Mouse (Mus musculus) intestine, postnatal 0 days (tissue): ENCODE measurements around the gene Nudt1. TPM values are rescaled to one million over a fixed set of nuclear protein-coding genes. Genes with fewer than 3 reads are reported as not detected.

Experiments
- ATAC-seq: fragments of 200-750 bp; cut with Nextera tagmentation; 2 replicates; pipeline ENCODE4 v1.8.0; 2017; ENCODE audit warnings: mild to moderate bottlenecking, moderate TSS enrichment, moderate library complexity
- H3K27ac ChIP-seq: fragments of 300-500 bp; sonication (generic); 2 replicates; pipeline ENCODE4 v1.5.1; 2014; ENCODE audit warnings: mild to moderate bottlenecking, low read depth, low read length, moderate library complexity
- H3K27me3 ChIP-seq: fragments of 300-500 bp; sonication (generic); replicated peaks from 2 replicates; pipeline ENCODE4 v1.6.1; 2014; ENCODE audit warnings: low read length, mixed read lengths; ENCODE audit not compliant: control insufficient read depth, insufficient read depth
- H3K36me3 ChIP-seq: fragments of 300-500 bp; sonication (generic); 2 replicates; pipeline ENCODE4 v1.6.1; 2014; ENCODE audit warnings: mild to moderate bottlenecking, moderate library complexity; ENCODE audit not compliant: control insufficient read depth, insufficient read depth
- H3K4me1 ChIP-seq: fragments of 300-500 bp; sonication (generic); replicated peaks from 2 replicates; pipeline ENCODE4 v1.6.1; 2014; ENCODE audit warnings: antibody characterized with exemption, low read length, mixed read lengths; ENCODE audit not compliant: control insufficient read depth, insufficient read depth
- H3K4me2 ChIP-seq: fragments of 300-500 bp; sonication (generic); replicated peaks from 2 replicates; pipeline ENCODE4 v1.6.1; 2014; ENCODE audit warnings: low read depth, mild to moderate bottlenecking, moderate library complexity
- H3K4me3 ChIP-seq: fragments of 300-500 bp; sonication (generic); 2 replicates; pipeline ENCODE4 v1.5.1; 2014; ENCODE audit warnings: low read depth, low read length
- H3K9ac ChIP-seq: fragments of 300-500 bp; sonication (generic); 2 replicates; pipeline ENCODE4 v1.6.1; 2014; ENCODE audit warnings: mild to moderate bottlenecking, low read depth, low read length
- H3K9me3 ChIP-seq: fragments of 300-500 bp; sonication (generic); 2 replicates; pipeline ENCODE4 v1.6.1; 2016; ENCODE audit warnings: mixed run types; ENCODE audit not compliant: control insufficient read depth
- CTCF ChIP-seq: sonication (generic); IDR thresholded peaks from 2 replicates; pipeline ENCODE4 v1.5.1; 2016; ENCODE audit warnings: low read depth, mild to moderate bottlenecking, control low read depth, antibody characterized with exemption, moderate library complexity
- WGBS: fragments of 180-500 bp; shearing (Covaris S2); extraction: QIAGEN DNeasy Blood & Tissue Kit; methylation state at CpG from one replicate; pipeline ENCODE4 v1.1.7; 2014; 5-methylcytosine and 5-hydroxymethylcytosine counted together
- polyA plus RNA-seq: library from polyadenylated mRNA; unstranded; fragments of >200 nt; fragmentation: Nextera tagmentation; extraction: Ambion mirVana; gene quantifications from 2 replicates; pipeline ENCODE4 v1.2.1, GENCODE M21; 2015

Gene Nudt1
- polyA plus RNA-seq, 1 experiment from 2014 or later = 28.9 TPM

- no peak for ATAC-seq
- Histone ChIP-seq H3K36me3 (0 out of 2 replicates have a peak, but pooled peaks cover 4% of the 10 kb centered on the region), H3K9me3 (no peaks in the 10 kb centered on the region), H3K27ac (no peak overlapping the region), H3K4me3 (no peak overlapping the region), H3K4me2 (no peak overlapping the region), H3K4me1 (no peaks in the 10 kb centered on the region), H3K27me3 (no peaks in the 10 kb centered on the region), H3K9ac (no peak overlapping the region)
- 49% methylated on average over 4 of the region's 4 CpGs for WGBS
- no peak for TF ChIP-seq CTCF
Measured at GRCm38 (mm10) chr5:140375249-140375829, 53.9 kb downstream of the Nudt1 start.

GRCm38 (mm10) chr5:140378121-140378853 is 56.8 kb downstream of the Nudt1 start:
- WGBS = 91% methylated on average over 6 of the region's 6 CpGs
- Histone ChIP-seq H3K9me3 (no peaks in the 10 kb centered on the region), H3K4me2 (no peak overlapping the region), H3K4me3 (no peak overlapping the region), H3K27me3 (no peaks in the 10 kb centered on the region), H3K36me3 (0 out of 2 replicates have a peak, but pooled peaks cover 4% of the 10 kb centered on the region), H3K4me1 (no peaks in the 10 kb centered on the region), H3K27ac (no peak overlapping the region), H3K9ac (no peak overlapping the region)
- no peak for TF ChIP-seq CTCF
- ATAC-seq = no peak

GRCm38 (mm10) chr5:140379299-140379698 is 57.8 kb downstream of the Nudt1 start:
- Histone ChIP-seq H3K9me3 (no peaks in the 10 kb centered on the region), H3K36me3 (0 out of 2 replicates have a peak, but pooled peaks cover 4% of the 10 kb centered on the region), H3K27ac (no peak overlapping the region), H3K27me3 (no peaks in the 10 kb centered on the region), H3K4me3 (no peak overlapping the region), H3K4me2 (no peak overlapping the region), H3K4me1 (0 out of 2 replicates have a peak, but pooled peaks cover 4% of the 10 kb centered on the region), H3K9ac (no peak overlapping the region)
- TF ChIP-seq CTCF = no peak
- WGBS = 79% methylated on average over 6 of the region's 6 CpGs
- ATAC-seq = no peak

GRCm38 (mm10) chr5:140381156-140381555 is 59.7 kb downstream of the Nudt1 start:
- Histone ChIP-seq H3K4me1 (0 out of 2 replicates have a peak, but pooled peaks cover 4% of the 10 kb centered on the region), H3K9ac (no peak overlapping the region), H3K27ac (no peak overlapping the region), H3K4me3 (no peak overlapping the region), H3K36me3 (0 out of 2 replicates have a peak, but pooled peaks cover 4% of the 10 kb centered on the region), H3K4me2 (no peak overlapping the region), H3K27me3 (no peaks in the 10 kb centered on the region), H3K9me3 (no peaks in the 10 kb centered on the region)
- 77% methylated on average over 7 of the region's 7 CpGs for WGBS
- TF ChIP-seq CTCF = no peak
- no peak for ATAC-seq

GRCm38 (mm10) chr5:140382688-140383087 is 61.2 kb downstream of the Nudt1 start:
- Histone ChIP-seq H3K4me3 (no peak overlapping the region), H3K36me3 (0 out of 2 replicates have a peak, but pooled peaks cover 4% of the 10 kb centered on the region), H3K4me1 (0 out of 2 replicates have a peak, but pooled peaks cover 4% of the 10 kb centered on the region), H3K4me2 (no peak overlapping the region), H3K9ac (no peak overlapping the region), H3K27me3 (no peaks in the 10 kb centered on the region), H3K27ac (no peak overlapping the region), H3K9me3 (no peaks in the 10 kb centered on the region)
- 93% methylated on average over 6 of the region's 6 CpGs for WGBS
- TF ChIP-seq CTCF = no peak
- ATAC-seq = no peak

GRCm38 (mm10) chr5:140383559-140383958 is 62.1 kb downstream of the Nudt1 start:
- Histone ChIP-seq H3K27me3 (no peaks in the 10 kb centered on the region), H3K4me2 (no peak overlapping the region), H3K9ac (no peak overlapping the region), H3K36me3 (0 out of 2 replicates have a peak, but pooled peaks cover 1% of the 10 kb centered on the region), H3K4me1 (0 out of 2 replicates have a peak, but pooled peaks cover 4% of the 10 kb centered on the region), H3K27ac (no peak overlapping the region), H3K4me3 (no peak overlapping the region), H3K9me3 (no peaks in the 10 kb centered on the region)
- ATAC-seq = no peak
- no peak for TF ChIP-seq CTCF
- WGBS = 34% methylated on average over 7 of the region's 7 CpGs
